Mouse (Mus musculus): ENCODE data around the gene Ccnf.

Gene Ccnf

DNA sequence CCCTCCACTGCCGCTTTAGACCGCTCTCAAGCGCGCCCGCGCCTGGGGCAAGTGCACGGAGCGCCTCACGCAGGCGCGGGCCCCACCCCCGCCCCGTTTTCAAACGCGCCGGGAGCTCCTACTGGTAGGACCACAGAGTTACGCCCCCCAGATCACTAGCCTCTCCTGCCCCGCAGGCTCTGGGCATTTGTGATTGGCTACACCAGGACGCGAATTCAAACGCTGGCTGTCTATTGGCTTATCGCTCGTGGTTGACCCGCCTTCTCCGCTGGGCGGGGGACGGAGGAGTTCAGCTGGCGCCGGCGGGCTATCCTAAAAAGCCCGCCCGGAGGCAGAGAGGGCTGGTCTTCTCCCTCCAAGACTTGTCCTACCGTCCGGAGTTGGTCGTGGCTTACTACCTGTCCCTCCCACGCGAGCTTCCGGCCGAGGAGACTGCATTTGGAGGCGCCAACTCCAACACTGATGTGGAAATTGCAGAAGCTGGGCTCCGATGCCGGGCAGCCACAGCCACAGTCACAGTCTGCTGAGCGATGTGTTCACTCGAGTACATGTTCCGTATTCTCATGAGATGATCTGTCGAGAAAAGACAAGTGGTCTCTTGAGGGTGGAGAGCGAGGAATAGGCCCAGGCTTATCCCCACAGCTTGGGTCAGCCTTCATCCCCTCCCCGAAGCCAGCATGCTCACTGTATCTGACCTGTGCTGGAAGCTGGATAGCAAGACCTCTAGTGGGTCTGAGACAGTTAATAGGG lies at the start of gene Ccnf:
Gene Ccnf (minus strand): TSS at position 165 of the 750 bp plus-strand sequence.
- peaks cover 5% of the 10 kb centered on the region for H3K9me3 ChIP-seq (ENCODE audit: low read length)
- peaks cover 35% of the 10 kb centered on the region for H3K4me1 ChIP-seq (replicated peaks; ENCODE audit: low read depth, low read length)
- TF ChIP-seq CTCF (conservative IDR thresholded peaks at IDR 0.05; ENCODE audit: low read length) = no peak
- TF ChIP-seq NANOG (IDR thresholded peaks at IDR 0.05; ENCODE audit: borderline replicate concordance, low read length) = no peak
- TF ChIP-seq POU5F1 (IDR thresholded peaks at IDR 0.05; ENCODE audit: borderline replicate concordance, low read length) = no peak
- no peaks in the 10 kb centered on the region for H3K27me3 ChIP-seq (ENCODE audit: insufficient read depth, low read length)
- peak within 1 kb of the TSS; percentile 96 for H3K4me3 ChIP-seq (replicated peaks; ENCODE audit: low read length)
- H3K36me3 ChIP-seq (ENCODE audit: insufficient read depth, low read length) = peaks cover 33% of the 10 kb centered on the region

DNA sequence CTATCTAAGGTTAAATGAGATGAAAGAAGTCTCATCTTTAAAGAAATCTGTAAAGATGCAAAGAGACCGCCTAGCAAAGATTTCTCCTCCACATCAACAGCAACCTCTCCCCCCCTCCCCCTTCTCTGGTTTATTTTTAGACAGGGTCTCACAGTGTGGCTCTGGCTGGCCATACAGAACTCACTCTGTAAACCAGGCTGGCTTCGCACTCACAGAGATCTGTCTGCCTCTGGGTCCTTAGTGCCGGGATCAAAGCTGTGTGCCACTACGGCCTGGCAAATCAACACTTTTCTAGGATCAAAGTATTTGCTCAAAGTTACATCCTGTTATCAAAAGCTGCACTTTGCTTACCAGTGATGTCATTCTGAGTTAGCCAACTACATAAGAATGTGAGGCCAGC lies 49.4 kb upstream of the Ccnf start:
- H3K27me3 ChIP-seq (ENCODE audit: insufficient read depth, low read length) = no peaks in the 10 kb centered on the region
- H3K9me3 ChIP-seq (ENCODE audit: low read length) = no peaks in the 10 kb centered on the region
- H3K4me1 ChIP-seq (replicated peaks; ENCODE audit: low read depth, low read length) = no peaks in the 10 kb centered on the region
- no peak overlapping the region for H3K4me3 ChIP-seq (replicated peaks; ENCODE audit: low read length)
- TF ChIP-seq POU5F1 (IDR thresholded peaks at IDR 0.05; ENCODE audit: borderline replicate concordance, low read length) = no peak
- no peak for TF ChIP-seq CTCF (conservative IDR thresholded peaks at IDR 0.05; ENCODE audit: low read length)
- no peaks in the 10 kb centered on the region for H3K36me3 ChIP-seq (ENCODE audit: insufficient read depth, low read length)

DNA sequence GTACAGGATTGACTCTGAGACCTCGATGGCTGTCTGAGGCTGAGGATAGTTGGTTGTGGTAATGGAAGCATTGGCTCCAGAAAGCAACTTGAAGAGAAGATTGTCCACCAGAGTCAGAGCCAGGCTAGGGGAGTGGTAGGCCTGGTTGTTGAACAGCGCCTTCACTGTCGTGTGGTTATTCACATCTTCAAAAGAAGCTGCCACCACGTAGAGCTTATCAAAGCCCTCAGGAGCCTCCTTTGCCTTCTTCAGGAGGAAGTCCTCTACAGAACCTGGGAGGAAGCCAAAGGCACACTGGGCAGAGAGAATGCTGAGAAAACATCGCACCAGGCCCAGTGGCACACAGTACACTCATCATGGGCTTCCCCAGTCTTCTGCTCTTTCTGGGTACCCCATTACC lies 38.1 kb upstream of the Ccnf start:
- H3K4me3 ChIP-seq (replicated peaks; ENCODE audit: low read length) = no peak overlapping the region
- H3K36me3 ChIP-seq (ENCODE audit: insufficient read depth, low read length) = no peaks in the 10 kb centered on the region
- no peaks in the 10 kb centered on the region for H3K27me3 ChIP-seq (ENCODE audit: insufficient read depth, low read length)
- TF ChIP-seq NANOG (IDR thresholded peaks at IDR 0.05; ENCODE audit: borderline replicate concordance, low read length) = no peak
- no peak for TF ChIP-seq POU5F1 (IDR thresholded peaks at IDR 0.05; ENCODE audit: borderline replicate concordance, low read length)
- TF ChIP-seq CTCF (conservative IDR thresholded peaks at IDR 0.05; ENCODE audit: low read length) = no peak
- H3K4me1 ChIP-seq (replicated peaks; ENCODE audit: low read depth, low read length) = no peaks in the 10 kb centered on the region
- H3K9me3 ChIP-seq (ENCODE audit: low read length) = no peaks in the 10 kb centered on the region

DNA sequence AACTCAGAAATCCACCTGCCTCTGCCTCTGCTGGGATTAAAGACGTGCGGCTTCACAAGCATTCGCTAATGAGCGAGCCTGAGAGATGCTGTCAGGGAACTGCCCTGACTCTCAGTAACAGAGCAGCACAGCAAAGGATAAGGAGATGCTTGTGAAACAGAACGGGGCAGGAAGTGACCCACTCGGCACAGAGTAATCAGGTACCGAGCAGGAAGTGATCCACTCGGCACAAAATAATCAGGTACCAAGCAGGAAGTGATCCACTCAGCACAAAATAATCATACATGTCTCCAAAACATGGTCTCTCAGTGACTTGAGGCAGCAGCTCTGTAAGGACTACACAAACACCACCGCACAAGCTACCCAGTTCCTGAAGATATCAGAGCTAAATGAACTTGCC lies 37.2 kb upstream of the Ccnf start:
- Histone ChIP-seq H3K27me3 (ENCODE audit: insufficient read depth, low read length) (no peaks in the 10 kb centered on the region), H3K9me3 (ENCODE audit: low read length) (no peaks in the 10 kb centered on the region), H3K36me3 (ENCODE audit: insufficient read depth, low read length) (no peaks in the 10 kb centered on the region), H3K4me1 (replicated peaks; ENCODE audit: low read depth, low read length) (no peaks in the 10 kb centered on the region), H3K4me3 (replicated peaks; ENCODE audit: low read length) (no peak overlapping the region)
- TF ChIP-seq CTCF (conservative IDR thresholded peaks at IDR 0.05; ENCODE audit: low read length) (no peak), POU5F1 (IDR thresholded peaks at IDR 0.05; ENCODE audit: borderline replicate concordance, low read length) (no peak), NANOG (IDR thresholded peaks at IDR 0.05; ENCODE audit: borderline replicate concordance, low read length) (no peak)

DNA sequence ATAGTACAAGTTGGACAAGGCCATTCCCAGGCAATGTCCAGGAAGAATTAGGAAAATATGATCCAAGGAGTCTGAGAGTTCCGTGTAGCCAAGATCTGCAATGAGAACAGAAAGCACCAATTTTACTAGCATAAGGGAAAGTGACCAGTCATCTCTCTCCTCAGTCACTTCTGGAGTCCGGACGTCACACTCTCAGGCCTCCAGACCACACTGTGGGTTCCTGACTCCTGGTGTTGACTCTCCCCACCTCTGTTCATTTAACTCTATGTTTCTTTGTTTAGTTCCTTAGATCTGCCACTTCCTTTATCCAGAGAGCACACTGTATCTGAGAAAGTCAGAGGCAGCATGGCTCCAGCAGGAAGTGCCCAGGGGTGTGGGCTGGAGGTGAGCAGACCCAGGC lies 34.4 kb upstream of the Ccnf start:
- Histone ChIP-seq H3K4me1 (replicated peaks; ENCODE audit: low read depth, low read length) (no peaks in the 10 kb centered on the region), H3K9me3 (ENCODE audit: low read length) (peaks cover 16% of the 10 kb centered on the region), H3K4me3 (replicated peaks; ENCODE audit: low read length) (no peak overlapping the region), H3K36me3 (ENCODE audit: insufficient read depth, low read length) (no peaks in the 10 kb centered on the region), H3K27me3 (ENCODE audit: insufficient read depth, low read length) (no peaks in the 10 kb centered on the region)
- TF ChIP-seq CTCF (conservative IDR thresholded peaks at IDR 0.05; ENCODE audit: low read length) (no peak), NANOG (IDR thresholded peaks at IDR 0.05; ENCODE audit: borderline replicate concordance, low read length) (no peak), POU5F1 (IDR thresholded peaks at IDR 0.05; ENCODE audit: borderline replicate concordance, low read length) (no peak)

DNA sequence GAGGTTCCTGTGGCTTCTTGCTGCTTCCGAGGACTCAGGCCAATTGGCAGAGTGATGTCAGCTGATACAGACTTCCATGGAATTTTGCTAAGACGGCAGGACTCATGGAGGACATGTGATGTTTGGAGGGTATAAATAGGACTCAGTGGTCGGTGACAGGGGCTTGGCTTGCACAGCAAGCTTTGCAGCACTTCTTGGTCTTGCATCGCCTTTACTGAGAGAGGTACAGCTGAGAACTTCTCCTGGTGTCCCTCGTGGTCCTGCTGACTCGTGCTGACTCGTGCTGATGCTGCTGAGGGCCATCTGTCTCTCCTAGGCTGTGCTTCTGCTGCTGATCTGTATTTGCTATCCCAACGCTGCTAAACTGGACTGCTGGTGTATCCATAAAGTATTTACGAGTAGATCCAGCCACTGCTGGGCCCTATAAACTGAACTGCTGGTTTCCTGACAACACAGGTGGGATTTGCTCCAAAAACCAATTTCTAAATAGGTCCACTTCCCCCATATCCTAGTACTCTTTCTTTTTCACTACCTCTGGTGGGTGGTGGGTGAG lies 32.1 kb upstream of the Ccnf start:
- no peaks in the 10 kb centered on the region for H3K27me3 ChIP-seq (ENCODE audit: insufficient read depth, low read length)
- TF ChIP-seq CTCF (conservative IDR thresholded peaks at IDR 0.05; ENCODE audit: low read length) = no peak
- TF ChIP-seq POU5F1 (IDR thresholded peaks at IDR 0.05; ENCODE audit: borderline replicate concordance, low read length) = no peak
- TF ChIP-seq NANOG (IDR thresholded peaks at IDR 0.05; ENCODE audit: borderline replicate concordance, low read length) = no peak
- peaks cover 39% of the 10 kb centered on the region for H3K9me3 ChIP-seq (ENCODE audit: low read length)

DNA sequence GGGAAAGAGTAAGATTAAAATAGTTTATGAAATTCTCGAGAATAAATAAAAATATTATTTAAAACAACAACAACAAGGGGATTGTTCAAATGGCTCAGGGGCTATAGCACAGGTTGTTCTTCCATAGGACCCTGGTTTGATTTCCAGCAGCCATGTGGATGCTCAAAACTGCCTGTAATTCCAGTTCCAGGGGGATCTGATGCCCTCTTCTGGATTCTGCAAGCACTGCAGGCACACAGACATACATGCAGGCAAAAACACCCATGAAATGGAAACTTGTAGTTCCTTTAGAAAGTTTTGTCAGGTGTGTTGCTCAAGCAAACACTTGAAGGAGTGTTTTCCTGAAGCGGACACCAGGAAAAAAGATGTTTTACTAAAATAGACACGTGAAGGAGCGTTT lies 31.4 kb upstream of the Ccnf start:
- Histone ChIP-seq H3K9me3 (ENCODE audit: low read length) (peaks cover 46% of the 10 kb centered on the region), H3K4me1 (replicated peaks; ENCODE audit: low read depth, low read length) (no peaks in the 10 kb centered on the region), H3K4me3 (replicated peaks; ENCODE audit: low read length) (no peak overlapping the region), H3K27me3 (ENCODE audit: insufficient read depth, low read length) (no peaks in the 10 kb centered on the region), H3K36me3 (ENCODE audit: insufficient read depth, low read length) (no peaks in the 10 kb centered on the region)
- TF ChIP-seq CTCF (conservative IDR thresholded peaks at IDR 0.05; ENCODE audit: low read length) (0 out of 2 replicates have a peak, but pooled peaks have one; percentile 6), NANOG (IDR thresholded peaks at IDR 0.05; ENCODE audit: borderline replicate concordance, low read length) (no peak), POU5F1 (IDR thresholded peaks at IDR 0.05; ENCODE audit: borderline replicate concordance, low read length) (no peak)

More for the DNA sequence above, 32.1 kb upstream of the Ccnf start:
- no peaks in the 10 kb centered on the region for H3K4me1 ChIP-seq (replicated peaks; ENCODE audit: low read depth, low read length)
- no peak overlapping the region for H3K4me3 ChIP-seq (replicated peaks; ENCODE audit: low read length)
- no peaks in the 10 kb centered on the region for H3K36me3 ChIP-seq (ENCODE audit: insufficient read depth, low read length)

DNA sequence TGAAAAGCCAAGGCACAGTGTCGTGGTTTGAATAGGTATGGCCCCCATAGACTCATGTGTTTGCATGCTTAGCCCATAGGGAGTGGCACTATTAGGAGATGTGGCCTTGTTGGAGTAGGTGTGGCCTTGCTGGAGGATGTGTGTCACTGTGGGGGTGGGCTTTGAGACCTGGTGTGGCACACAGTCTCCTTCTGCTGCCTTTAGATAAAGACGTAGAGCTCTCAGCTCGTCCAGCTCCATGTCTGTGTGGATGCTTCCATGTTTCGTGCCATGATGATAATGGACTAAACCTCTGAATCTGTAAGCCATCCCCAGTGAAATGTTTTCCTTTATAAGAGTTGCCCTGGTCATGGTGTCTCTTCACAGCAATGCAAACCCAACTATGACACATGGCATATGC lies 28.6 kb upstream of the Ccnf start:
- Histone ChIP-seq H3K4me1 (replicated peaks; ENCODE audit: low read depth, low read length) (no peaks in the 10 kb centered on the region), H3K4me3 (replicated peaks; ENCODE audit: low read length) (no peak overlapping the region; the same call in 1 of the 2 replicates), H3K27me3 (ENCODE audit: insufficient read depth, low read length) (no peaks in the 10 kb centered on the region), H3K36me3 (ENCODE audit: insufficient read depth, low read length) (no peaks in the 10 kb centered on the region), H3K9me3 (ENCODE audit: low read length) (peaks cover 73% of the 10 kb centered on the region)
- no peak for TF ChIP-seq CTCF (conservative IDR thresholded peaks at IDR 0.05; ENCODE audit: low read length)
- no peak for TF ChIP-seq POU5F1 (IDR thresholded peaks at IDR 0.05; ENCODE audit: borderline replicate concordance, low read length)
- no peak for TF ChIP-seq NANOG (IDR thresholded peaks at IDR 0.05; ENCODE audit: borderline replicate concordance, low read length)
